Mouse (Mus musculus): ENCODE measurements around the gene Foxb2.
"Not testable (repeated sequence)": the region's sequence is repeated elsewhere in the genome, so short reads cannot be mapped to it uniquely, and the experiment has no call there.

Foxb2 gene

GRCm38 (mm10) chr19:16873221-16873861 lies at the start of gene Foxb2:
TSS of gene Foxb2 (minus strand) at chr19:16873805.
- in situ Hi-C loops (cut with MboI, MseI), result no loop called here

DNA sequence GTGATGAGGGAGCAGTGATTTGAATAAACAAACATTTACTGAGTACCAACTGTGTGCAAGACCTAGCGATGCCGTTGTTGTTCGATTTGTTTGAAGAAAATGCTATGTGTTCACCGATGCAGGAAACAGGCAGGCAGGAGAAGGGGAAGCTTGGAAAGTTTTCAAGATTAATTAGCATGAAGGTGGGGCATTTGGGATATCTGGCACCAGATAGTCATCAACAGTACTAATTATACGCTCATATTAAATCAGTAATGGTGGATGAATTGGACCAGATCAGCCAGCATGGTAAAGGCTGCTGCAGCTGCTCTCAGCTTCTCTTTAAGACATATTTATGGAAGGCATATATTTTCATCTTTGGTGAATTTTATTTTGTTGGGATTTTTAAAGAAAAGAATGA lies 37.9 kb upstream of the Foxb2 start:
- in situ Hi-C loops (cut with MboI, MseI), result loop anchor here in 1 of 2 experiments (5.0 kb wide), 1 partner anchor 121 kb away; no protein-coding TSS in a partner anchor

DNA sequence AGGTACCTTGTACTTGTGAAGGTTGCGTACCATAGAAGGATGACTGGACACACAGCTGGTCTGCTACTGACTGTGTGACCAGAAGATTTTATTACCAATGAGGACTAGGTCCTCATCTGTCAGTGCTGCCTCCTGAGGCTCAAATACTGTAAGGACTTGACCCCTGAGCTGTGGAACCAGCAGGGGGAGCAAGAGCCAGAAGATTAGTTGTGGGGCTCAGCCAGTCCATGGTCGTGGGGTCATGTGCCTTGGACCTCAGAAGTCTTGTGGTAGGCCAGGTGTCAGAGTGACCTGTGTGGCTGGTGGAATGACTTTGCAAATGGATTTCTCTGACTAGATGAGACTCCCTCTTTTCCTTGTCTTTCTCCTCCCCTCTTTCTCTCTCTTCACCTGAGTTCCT lies 29.5 kb upstream of the Foxb2 start:
- in situ Hi-C loops (cut with MboI, MseI), result loop anchor here in 1 of 2 experiments (10.0 kb wide), 1 partner anchor 372 kb away; no protein-coding TSS in a partner anchor

- in situ Hi-C loops (cut with MboI, MseI), result loop anchor here (10.0 kb wide), 2 partner anchors 365 to 375 kb away; no protein-coding TSS in a partner anchor
Observed at GRCm38 (mm10) chr19:16899716-16900115, 26.1 kb upstream of the Foxb2 start.

- in situ Hi-C loops (cut with MboI, MseI), result loop anchor here in 1 of 2 experiments (10.0 kb wide), 1 partner anchor 366 kb away; no protein-coding TSS in a partner anchor
Observed at GRCm38 (mm10) chr19:16898576-16898975, 25.0 kb upstream of the Foxb2 start.

- in situ Hi-C loops (cut with MboI, MseI), result loop anchor here in 1 of 2 experiments (5.0 kb wide), 1 partner anchor 74 kb away; no protein-coding TSS in a partner anchor
Observed at GRCm38 (mm10) chr19:16876458-16876770, 2.8 kb upstream of the Foxb2 start.

DNA sequence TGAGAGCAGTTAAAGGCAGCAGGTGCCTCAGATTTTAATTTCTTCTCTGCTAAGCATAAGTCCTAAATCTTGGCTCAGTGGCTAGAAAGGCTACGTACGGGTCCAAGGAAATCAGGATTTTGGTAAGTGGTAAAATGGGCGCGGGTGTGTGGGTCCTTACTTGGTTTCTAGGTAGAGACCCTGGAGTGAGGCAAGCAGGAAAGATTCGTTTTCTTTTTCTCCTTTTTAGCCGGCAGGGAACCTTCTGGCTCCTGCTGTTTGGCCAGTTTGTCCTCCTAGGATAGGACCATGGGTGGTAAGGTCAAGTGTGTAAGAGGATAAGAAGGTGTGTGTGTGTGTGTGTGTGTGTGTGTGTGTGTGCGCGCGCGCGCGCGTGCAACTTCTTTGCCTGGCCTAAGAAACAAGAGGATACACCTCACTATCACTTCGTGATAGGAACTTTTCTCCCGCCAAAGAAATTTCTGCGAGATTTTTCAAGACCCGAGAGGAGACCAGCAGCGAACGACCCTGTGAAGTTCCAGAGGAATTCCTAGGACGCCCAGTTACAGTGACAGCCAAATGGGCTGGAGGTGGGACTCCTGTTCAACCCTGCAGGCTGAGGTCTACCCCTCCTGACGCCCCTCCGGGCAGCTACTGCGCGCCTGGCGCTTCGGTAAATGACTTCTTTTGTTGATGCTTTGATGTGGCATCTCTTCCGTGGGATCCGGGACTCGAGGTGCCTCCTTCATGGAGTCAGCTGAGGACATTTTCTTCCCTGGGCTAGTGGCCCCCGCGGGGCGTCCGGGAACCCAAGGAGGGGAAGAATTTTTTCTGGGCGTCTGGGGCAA lies 2.2 kb upstream of the Foxb2 start:
- in situ Hi-C loops (cut with MboI, MseI), result loop anchor here in 1 of 2 experiments (5.0 kb wide), 1 partner anchor 74 kb away; no protein-coding TSS in a partner anchor

DNA sequence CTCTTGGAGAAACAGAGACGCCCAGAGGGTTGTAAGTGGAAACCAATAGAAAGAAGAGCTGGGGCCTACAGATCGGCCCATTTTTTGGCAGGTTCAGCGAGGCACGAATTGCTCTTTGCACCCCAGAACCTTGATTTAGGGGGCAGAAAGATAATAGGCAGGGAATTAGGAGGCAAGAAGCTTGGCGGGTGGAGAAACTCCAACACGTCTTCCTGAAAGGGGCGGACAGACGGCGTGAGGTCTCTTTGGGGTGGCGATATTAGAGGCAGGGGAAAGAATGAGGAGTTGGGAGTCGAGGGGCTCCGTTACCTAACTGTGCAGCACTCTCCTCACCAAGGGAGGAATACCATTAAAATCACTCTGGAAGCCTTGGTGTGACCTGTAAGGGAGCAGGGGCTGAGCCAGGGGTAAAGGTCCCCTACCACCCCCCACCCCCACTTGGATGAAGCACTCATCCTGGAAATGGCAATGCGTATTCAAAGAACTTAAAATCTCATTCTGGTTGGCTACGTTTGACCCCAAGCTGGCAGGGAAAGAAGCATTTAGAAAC lies 1.5 kb upstream of the Foxb2 start:
- in situ Hi-C loops (cut with MboI, MseI), result loop anchor here in 1 of 2 experiments (5.0 kb wide), 1 partner anchor 73 kb away; no protein-coding TSS in a partner anchor

DNA sequence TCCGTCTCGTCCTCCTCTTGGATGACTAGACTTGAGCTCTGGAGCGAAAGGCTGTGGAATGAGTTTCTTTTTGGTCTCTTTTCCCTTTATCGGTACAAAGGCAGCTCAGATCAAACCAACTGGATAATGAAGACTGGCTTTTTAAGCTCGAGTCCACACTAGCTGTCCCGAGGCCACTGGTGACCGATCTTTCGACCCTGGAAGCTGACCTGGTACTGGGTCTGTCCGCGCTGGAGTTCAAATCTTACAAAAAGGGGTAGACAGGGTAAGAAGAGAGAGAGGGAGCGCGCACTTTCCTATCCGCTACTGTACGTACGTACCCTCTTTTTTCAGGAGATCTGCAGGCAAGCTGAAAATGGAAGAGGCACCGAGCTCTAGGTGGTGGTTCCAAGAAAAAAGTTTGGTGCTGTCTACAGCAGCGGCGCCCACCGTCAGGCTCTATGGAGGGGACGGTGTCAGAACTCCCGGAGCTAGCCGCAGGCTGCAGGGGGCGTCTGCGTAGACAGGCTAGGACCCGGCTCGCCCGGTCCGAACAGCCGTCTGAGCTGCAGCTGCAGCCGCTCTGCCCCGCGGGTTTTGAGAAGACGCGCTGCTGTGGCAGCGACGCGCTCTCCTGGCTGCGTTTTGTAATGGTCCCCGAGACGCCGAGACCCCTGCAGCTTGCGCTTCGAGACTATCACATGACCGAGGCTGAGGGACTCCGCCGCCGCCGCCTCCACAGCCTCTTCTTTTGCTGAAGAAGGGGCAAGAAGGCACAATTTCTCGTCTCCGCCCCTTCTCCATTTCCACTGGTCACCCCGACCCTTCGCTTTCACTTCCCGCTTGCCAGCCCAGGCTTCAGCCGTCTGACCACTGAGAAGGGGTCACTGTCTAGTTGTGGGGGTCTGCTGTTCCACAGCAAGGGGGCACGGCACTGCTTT lies 597 bp upstream of the Foxb2 start:
- in situ Hi-C loops (cut with MboI, MseI), result no loop called here

GRCm38 (mm10) chr19:16872331-16873180 lies 1.0 kb downstream of the Foxb2 start:
- in situ Hi-C loops (cut with MboI, MseI), result no loop called here

DNA sequence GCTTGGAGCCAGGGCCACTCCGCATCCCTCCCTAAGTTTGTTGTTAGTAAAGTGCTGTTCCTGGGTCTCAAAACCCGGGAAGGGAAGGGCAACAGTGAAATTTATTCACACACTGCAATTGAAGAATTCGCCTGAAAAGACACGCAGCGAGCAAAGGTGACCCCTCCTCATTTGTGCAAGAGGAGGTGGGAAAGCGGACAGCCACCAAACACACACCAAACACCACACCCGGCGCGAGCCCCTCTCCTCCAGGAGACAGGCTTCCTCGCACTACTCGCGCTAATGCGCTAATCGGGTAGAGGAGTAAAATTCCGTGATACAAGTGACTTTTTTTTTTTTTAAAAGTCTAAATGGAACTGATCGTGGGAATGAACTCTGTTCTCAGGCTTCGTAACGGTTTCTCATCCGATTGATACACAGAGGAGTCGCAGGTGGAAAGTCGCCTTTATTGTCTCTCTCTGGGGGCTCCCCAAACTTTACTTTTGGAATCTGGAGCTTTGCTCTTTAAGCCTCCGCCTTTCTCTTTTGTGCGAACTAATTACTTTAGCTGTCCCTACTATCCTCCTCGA lies 2.3 kb downstream of the Foxb2 start:
- in situ Hi-C loops (cut with MboI, MseI), result no loop called here

DNA sequence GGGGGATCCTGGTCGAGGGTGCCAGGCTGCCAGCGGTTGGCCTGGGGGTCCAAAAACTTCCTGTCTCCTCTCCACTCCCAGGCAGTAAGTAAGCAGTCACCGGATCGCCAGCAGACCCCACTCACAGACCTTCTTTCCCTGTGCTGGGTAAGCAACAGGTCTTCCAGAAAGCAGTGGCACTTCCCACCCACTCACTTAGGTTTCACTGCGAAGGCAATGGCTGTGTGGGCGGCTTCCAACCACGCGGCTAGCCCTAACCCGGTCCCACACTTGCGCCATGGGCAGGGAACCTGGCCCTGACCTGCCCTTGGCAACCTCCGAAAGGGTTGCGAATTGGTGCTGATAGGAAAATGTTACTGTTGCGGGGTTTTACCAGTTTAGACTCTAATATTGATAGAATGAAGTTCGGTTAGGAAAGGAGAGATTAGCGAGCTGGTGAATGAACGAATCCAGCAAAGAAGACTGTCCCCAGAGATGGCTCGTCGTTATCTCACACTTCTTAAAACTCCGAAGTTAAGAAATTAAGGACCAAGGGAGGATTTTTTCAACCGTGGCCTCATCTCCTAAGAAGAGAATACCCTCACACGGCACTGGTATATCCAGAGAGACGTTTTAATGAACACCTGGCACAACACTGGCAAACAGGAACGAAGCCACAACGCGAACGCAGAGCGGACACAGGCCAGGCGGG lies 3.0 kb downstream of the Foxb2 start:
- in situ Hi-C loops (cut with MboI, MseI), result no loop called here

- in situ Hi-C loops (cut with MboI, MseI), result no loop called here
Observed at GRCm38 (mm10) chr19:16868534-16868933, 5.1 kb downstream of the Foxb2 start.

DNA sequence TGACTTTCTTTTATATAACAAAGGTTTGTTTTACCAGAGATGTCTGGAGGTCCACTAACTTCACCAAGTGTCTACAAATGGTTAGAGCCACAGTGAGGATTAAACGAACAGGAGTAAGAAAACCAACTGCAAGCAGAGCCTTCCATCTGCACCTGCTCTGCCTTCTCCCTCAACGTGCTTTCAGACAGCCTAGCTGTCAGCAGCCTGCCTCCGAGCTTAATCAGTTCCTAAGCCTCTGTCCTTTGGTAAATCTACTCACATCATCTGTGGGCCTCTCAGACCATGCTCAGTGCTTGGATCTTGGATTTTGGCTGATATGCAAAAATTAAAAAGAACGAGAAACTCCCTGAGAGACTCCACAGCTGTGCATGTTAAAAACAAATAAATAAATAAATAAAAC lies 15.0 kb downstream of the Foxb2 start:
- in situ Hi-C loops (cut with MboI, MseI), result no loop called here

DNA sequence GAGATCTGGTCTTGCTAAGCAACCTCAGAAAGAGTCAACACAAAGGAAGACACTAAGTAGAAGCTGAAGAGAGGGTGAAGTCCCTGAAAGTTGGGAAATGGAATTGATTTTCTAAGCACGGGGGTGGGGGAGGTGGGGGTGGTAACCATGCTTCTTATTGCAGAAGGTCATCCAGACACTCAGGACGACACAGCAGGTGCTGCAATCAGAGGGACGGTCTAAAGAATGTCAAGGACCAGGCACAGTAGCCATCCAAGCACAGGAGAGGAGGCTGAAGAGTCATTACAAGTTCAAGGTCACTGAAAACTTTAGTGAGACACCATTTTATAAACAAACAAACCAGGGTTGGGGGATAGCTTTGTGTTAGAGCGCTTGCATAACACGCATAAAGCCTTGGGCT lies 16.9 kb downstream of the Foxb2 start:
- in situ Hi-C loops (cut with MboI, MseI), result no loop called here

DNA sequence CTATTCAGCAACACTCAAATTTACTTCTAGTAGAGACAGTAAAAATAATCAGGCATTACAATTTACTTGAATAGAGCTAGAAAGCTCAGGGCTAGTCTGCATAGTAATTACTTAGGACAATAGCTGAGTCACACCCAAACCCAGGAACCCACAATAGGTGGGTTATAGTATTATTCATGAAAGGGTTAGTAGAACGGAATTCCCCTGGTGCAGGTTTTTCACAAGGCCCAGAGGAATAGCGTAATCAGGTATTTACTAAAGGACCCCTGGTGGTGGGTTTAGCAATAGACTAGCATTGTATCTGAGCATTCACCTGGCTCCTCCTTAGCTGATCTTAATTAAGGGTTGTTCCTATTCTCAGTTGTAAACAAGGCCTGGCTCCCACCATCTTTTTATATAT lies 29.5 kb downstream of the Foxb2 start:
- in situ Hi-C loops (cut with MboI, MseI), result not testable (repeated sequence)

DNA sequence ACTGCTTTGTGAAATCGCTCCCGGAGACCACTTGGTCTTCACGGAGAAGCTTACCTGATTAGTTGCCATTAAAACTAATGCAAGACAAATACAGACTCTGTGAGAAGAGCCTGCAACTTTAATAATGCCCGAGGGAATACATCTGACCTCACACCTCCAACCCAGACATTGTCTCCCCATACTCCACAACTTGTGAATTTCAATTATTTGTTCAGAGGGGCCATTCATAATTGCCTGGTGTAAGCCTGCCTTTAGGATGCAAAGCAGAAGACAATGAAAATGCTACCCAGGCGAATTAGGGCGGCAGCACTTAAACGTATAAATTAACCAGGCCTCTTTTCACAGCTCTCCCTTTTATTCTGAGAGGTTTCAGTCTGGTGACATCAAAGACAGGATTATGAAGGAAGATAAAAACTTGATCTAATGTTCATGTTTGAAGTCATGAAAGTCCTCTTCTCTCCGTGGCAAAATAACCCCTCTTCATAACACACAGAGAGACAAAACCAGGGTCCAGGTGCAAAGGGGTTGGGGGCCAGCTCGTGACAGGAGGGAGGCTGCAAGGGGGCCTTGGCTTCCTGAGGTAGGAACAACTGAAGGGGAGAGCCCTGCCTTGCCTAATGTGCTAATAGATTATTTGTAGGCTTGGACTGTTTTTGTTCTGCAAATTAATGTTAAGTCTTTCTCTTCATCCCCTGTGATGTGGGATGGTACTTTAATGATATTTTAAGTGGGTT lies 31.9 kb downstream of the Foxb2 start:
- in situ Hi-C loops (cut with MboI, MseI), result no loop called here

DNA sequence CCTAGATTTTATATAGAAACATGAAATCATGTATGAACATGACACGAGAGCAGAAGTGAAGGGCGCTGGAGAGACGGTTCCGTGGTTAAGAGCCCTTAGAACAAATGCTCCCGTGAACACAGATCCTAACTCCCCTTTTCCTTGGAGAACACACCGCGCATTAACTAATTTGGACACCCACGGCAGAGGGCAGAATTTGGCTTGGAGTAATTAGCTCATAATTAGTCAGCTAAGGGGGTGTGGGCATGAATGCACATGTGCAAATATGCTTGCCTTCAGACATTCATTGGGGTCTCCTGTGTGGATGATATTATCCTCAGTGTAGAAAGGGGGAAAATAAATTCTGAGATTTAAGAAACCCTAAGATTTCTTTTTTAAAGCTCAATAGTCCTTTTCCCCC lies 32.6 kb downstream of the Foxb2 start:
- in situ Hi-C loops (cut with MboI, MseI), result no loop called here

DNA sequence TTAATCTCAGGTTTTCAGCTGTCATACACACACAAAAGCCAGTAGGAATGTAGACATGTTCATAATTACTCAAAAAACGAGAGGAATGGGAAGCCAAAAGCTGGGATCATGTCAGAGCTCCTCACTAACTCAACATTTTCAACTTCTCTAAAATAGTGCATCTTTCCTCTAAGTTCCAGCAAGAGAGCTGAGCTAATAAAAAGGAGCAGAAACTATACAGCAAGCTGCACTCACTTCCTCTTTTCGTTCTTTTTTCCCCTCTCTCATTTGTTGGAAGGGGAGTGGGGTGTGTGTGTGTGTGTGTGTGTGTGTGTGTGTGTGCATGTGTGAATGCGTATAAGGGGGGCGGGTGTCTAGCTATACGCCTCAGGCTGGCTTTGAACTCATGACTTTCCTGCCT lies 45.9 kb downstream of the Foxb2 start:
- in situ Hi-C loops (cut with MboI, MseI), result no loop called here
